Mouse (Mus musculus) CH12.LX (cell line): Measurements from ENCODE around the gene Cd200. TPM values are rescaled to one million over a fixed set of nuclear protein-coding genes. Genes with fewer than 3 reads are reported as not detected.

Source experiments
- DNase-seq: peaks from one replicate; pipeline ENCODE4 v3.0.0-alpha.2; 2013; ENCODE audit errors: extremely low read depth
- H3K27ac ChIP-seq: 2 replicates; pipeline ENCODE4 v1.5.1; 2012; ENCODE audit warnings: low read depth, mild to moderate bottlenecking, control low read depth, moderate library complexity; ENCODE audit not compliant: insufficient read depth
- H3K27me3 ChIP-seq: replicated peaks from 2 replicates; pipeline ENCODE3; 2012; ENCODE audit warnings: inconsistent platforms
- H3K36me3 ChIP-seq, 2 experiments: replicated peaks in 1 of 2; 2 replicates each; pipeline versions ENCODE3 to v1.6.1; 2012; ENCODE audit warnings: inconsistent platforms in 1 of 2, low read length in 1 of 2, mild to moderate bottlenecking in 1 of 2, mixed read lengths in 1 of 2, moderate library complexity in 1 of 2; ENCODE audit not compliant: control insufficient read depth in 1 of 2, insufficient read depth in 1 of 2
- H3K4me1 ChIP-seq, 2 experiments: 2 replicates each; pipeline ENCODE4 v1.6.1; 2012; ENCODE audit warnings: inconsistent platforms in 1 of 2, moderate library complexity in 1 of 2; ENCODE audit not compliant: insufficient read depth in 2 of 2, control insufficient read depth in 1 of 2
- H3K4me2 ChIP-seq: 2 replicates; pipeline ENCODE4 v1.6.1; 2012; ENCODE audit warnings: low read depth, mild to moderate bottlenecking, control low read depth; ENCODE audit not compliant: poor library complexity, insufficient read depth, severe bottlenecking
- H3K4me3 ChIP-seq, 3 experiments: fragments of 150-350 bp in 1 of 3; sonication (generic) in 1 of 3; replicated peaks in 1 of 3; 2 replicates each; pipeline versions ENCODE3 to v1.5.1; 2011 to 2012; ENCODE audit warnings: low read depth in 2 of 3, low read length in 2 of 3, mild to moderate bottlenecking in 2 of 3, moderate library complexity in 2 of 3, control low read depth in 1 of 3, improper control_type of control experiment in 1 of 3, inconsistent platforms in 1 of 3, mixed read lengths in 1 of 3; ENCODE audit not compliant: poor library complexity in 1 of 3
- H3K79me2 ChIP-seq: replicated peaks from 2 replicates; pipeline ENCODE4 v1.6.1; 2012; ENCODE audit warnings: mild to moderate bottlenecking, moderate library complexity; ENCODE audit not compliant: control insufficient read depth, poor library complexity, insufficient read depth, severe bottlenecking; ENCODE audit errors: extremely low read depth
- H3K9ac ChIP-seq: 2 replicates; pipeline ENCODE4 v1.6.1; 2012; ENCODE audit warnings: low read depth, mild to moderate bottlenecking, control low read depth, moderate library complexity; ENCODE audit not compliant: insufficient read depth
- H3K9me3 ChIP-seq: replicated peaks from 2 replicates; pipeline ENCODE3; 2012; ENCODE audit warnings: low read length, inconsistent platforms, mixed read lengths
- BHLHE40 ChIP-seq: IDR thresholded peaks from 2 replicates; pipeline ENCODE4 v1.6.1; 2011; ENCODE audit warnings: mild to moderate bottlenecking, low read depth, low read length, improper control_type of control experiment
- CHD1 ChIP-seq: IDR thresholded peaks from 2 replicates; pipeline ENCODE4 v1.6.1; 2012; ENCODE audit warnings: low read depth, low read length, improper control_type of control experiment, inconsistent platforms
- CHD2 ChIP-seq: IDR thresholded peaks from 2 replicates; pipeline ENCODE4 v1.6.1; 2011; ENCODE audit warnings: low read length, improper control_type of control experiment
- CTCF ChIP-seq, 2 experiments: IDR thresholded peaks in 1 of 2; conservative IDR thresholded peaks in 1 of 2; 2 replicates each; pipeline ENCODE4 v1.5.1; 2011 to 2012; ENCODE audit warnings: low read depth in 2 of 2, low read length in 2 of 2, improper control_type of control experiment in 1 of 2, inconsistent platforms in 1 of 2, mild to moderate bottlenecking in 1 of 2, moderate library complexity in 1 of 2
- E2F4 ChIP-seq: IDR thresholded peaks from 2 replicates; pipeline ENCODE4 v1.6.1; 2011; ENCODE audit warnings: low read depth, low read length, improper control_type of control experiment; ENCODE audit not compliant: insufficient replicate concordance
- ELF1 ChIP-seq: IDR thresholded peaks from 2 replicates; pipeline ENCODE4 v1.6.1; 2014; ENCODE audit warnings: low read depth, mild to moderate bottlenecking, inconsistent platforms, low read length, improper control_type of control experiment
- EP300 ChIP-seq: IDR thresholded peaks from 2 replicates; pipeline ENCODE4 v1.6.1; 2011; ENCODE audit warnings: low read length, improper control_type of control experiment
- ETS1 ChIP-seq: conservative IDR thresholded peaks from 2 replicates; pipeline ENCODE4 v1.6.1; 2012; ENCODE audit warnings: low read depth, mild to moderate bottlenecking, inconsistent platforms, low read length, improper control_type of control experiment, moderate library complexity
- GABPA ChIP-seq: IDR thresholded peaks from 2 replicates; pipeline ENCODE4 v1.6.1; 2012; ENCODE audit warnings: low read depth, low read length, improper control_type of control experiment, inconsistent platforms; ENCODE audit not compliant: insufficient replicate concordance
- HCFC1 ChIP-seq: IDR thresholded peaks from 2 replicates; pipeline ENCODE4 v1.6.1; 2012; ENCODE audit warnings: low read depth, mild to moderate bottlenecking, inconsistent platforms, low read length, improper control_type of control experiment
- IRF4 ChIP-seq: IDR thresholded peaks from 2 replicates; pipeline ENCODE4 v1.6.1; 2014; ENCODE audit warnings: low read depth, mild to moderate bottlenecking, inconsistent platforms, low read length, improper control_type of control experiment
- JUN ChIP-seq: IDR thresholded peaks from 2 replicates; pipeline ENCODE4 v1.6.1; 2011; ENCODE audit warnings: low read depth, mild to moderate bottlenecking, low read length, improper control_type of control experiment, moderate library complexity; ENCODE audit not compliant: insufficient read depth
- JUND ChIP-seq: conservative IDR thresholded peaks from 2 replicates; pipeline ENCODE4 v1.6.1; 2011; ENCODE audit warnings: low read depth, low read length, improper control_type of control experiment
- MAFK ChIP-seq: IDR thresholded peaks from 2 replicates; pipeline ENCODE4 v1.6.1; 2011; ENCODE audit warnings: low read length, improper control_type of control experiment; ENCODE audit not compliant: insufficient replicate concordance
- MAX ChIP-seq: IDR thresholded peaks from 2 replicates; pipeline ENCODE4 v1.6.1; 2011; ENCODE audit warnings: low read length, improper control_type of control experiment
- MEF2A ChIP-seq: IDR thresholded peaks from 2 replicates; pipeline ENCODE4 v1.6.1; 2014; ENCODE audit warnings: low read depth, mild to moderate bottlenecking, inconsistent platforms, low read length, improper control_type of control experiment, borderline replicate concordance
- MYC ChIP-seq: IDR thresholded peaks from 2 replicates; pipeline ENCODE4 v1.6.1; 2011; ENCODE audit warnings: low read depth, mild to moderate bottlenecking, improper control_type of control experiment, low read length
- NELFE ChIP-seq: IDR thresholded peaks from 2 replicates; pipeline ENCODE4 v1.6.1; 2011; ENCODE audit warnings: low read depth, low read length, improper control_type of control experiment
- PAX5 ChIP-seq: IDR thresholded peaks from 2 replicates; pipeline ENCODE4 v1.6.1; 2012; ENCODE audit warnings: low read length, inconsistent platforms, mixed read lengths
- POLR2A ChIP-seq: IDR thresholded peaks from 2 replicates; pipeline ENCODE4 v1.6.1; 2011; ENCODE audit warnings: low read depth, mild to moderate bottlenecking, improper control_type of control experiment, low read length
- RAD21 ChIP-seq: IDR thresholded peaks from 2 replicates; pipeline ENCODE4 v1.6.1; 2011; ENCODE audit warnings: low read depth, mild to moderate bottlenecking, low read length, improper control_type of control experiment, moderate library complexity
- RCOR1 ChIP-seq: conservative IDR thresholded peaks from 2 replicates; pipeline ENCODE4 v1.6.1; 2012; ENCODE audit warnings: low read depth, mild to moderate bottlenecking, inconsistent platforms, low read length, improper control_type of control experiment
- SIN3A ChIP-seq: IDR thresholded peaks from 2 replicates; pipeline ENCODE4 v1.6.1; 2012; ENCODE audit warnings: low read length, improper control_type of control experiment, inconsistent platforms
- SMC3 ChIP-seq: IDR thresholded peaks from 2 replicates; pipeline ENCODE4 v1.6.1; 2011; ENCODE audit warnings: low read depth, low read length, improper control_type of control experiment
- TBP ChIP-seq: conservative IDR thresholded peaks from 2 replicates; pipeline ENCODE4 v1.6.1; 2011; ENCODE audit warnings: low read depth, low read length, improper control_type of control experiment
- TCF12 ChIP-seq: IDR thresholded peaks from 2 replicates; pipeline ENCODE4 v1.6.1; 2014; ENCODE audit warnings: low read depth, mild to moderate bottlenecking, inconsistent platforms, low read length, improper control_type of control experiment
- USF1 ChIP-seq: IDR thresholded peaks from 2 replicates; pipeline ENCODE4 v1.6.1; 2014; ENCODE audit warnings: low read depth, mild to moderate bottlenecking, inconsistent platforms, low read length, improper control_type of control experiment
- USF2 ChIP-seq: conservative IDR thresholded peaks from 2 replicates; pipeline ENCODE4 v1.6.1; 2011; ENCODE audit warnings: low read depth, low read length, improper control_type of control experiment
- ZC3H11A ChIP-seq: IDR thresholded peaks from 2 replicates; pipeline ENCODE4 v1.6.1; 2012; ENCODE audit warnings: low read depth, mild to moderate bottlenecking, inconsistent platforms, low read length, improper control_type of control experiment
- ZKSCAN1 ChIP-seq: IDR thresholded peaks from 2 replicates; pipeline ENCODE4 v1.6.1; 2012; ENCODE audit warnings: low read depth, inconsistent platforms, low read length, improper control_type of control experiment, borderline replicate concordance
- ZMIZ1 ChIP-seq: IDR thresholded peaks from 2 replicates; pipeline ENCODE4 v1.6.1; 2012; ENCODE audit warnings: low read depth, mild to moderate bottlenecking, inconsistent platforms, low read length, improper control_type of control experiment
- ZNF384 ChIP-seq: IDR thresholded peaks from 2 replicates; pipeline ENCODE4 v1.6.1; 2012; ENCODE audit warnings: low read depth, low read length, improper control_type of control experiment, inconsistent platforms
- dilution Hi-C: fragments of 300-500 bp; cut with MboI; formaldehyde crosslinking; loops from 2 replicates; pipeline ENCODE4 v1.14.3; 2020; ENCODE audit warnings: low sequenced_read_pairs; ENCODE audit not compliant: extremely low pct_unique_long_range_greater_than_20kb, extremely low pct_ligation_motif_present
- in situ Hi-C: fragments of 300-500 bp; cut with MboI; formaldehyde crosslinking; loops from 3 replicates; pipeline ENCODE4 v1.14.3; 2019; ENCODE audit warnings: low sequenced_read_pairs, low pct_ligation_motif_present, low pct_unique_long_range_greater_than_20kb, mixed read lengths
- polyA plus RNA-seq: library from polyadenylated mRNA; unstranded; fragments of >175 nt; gene quantifications from 2 replicates; pipeline ENCODE4 v1.2.1, GENCODE M21; 2012; ENCODE audit warnings: low read depth; ENCODE audit not compliant: insufficient read length
- total RNA-seq, 2 experiments: library from RNA; depleted of rRNA; stranded (reverse); fragments of 300-350 nt in 1 of 2; fragments of >200 nt in 1 of 2; gene quantifications; 2 replicates each; pipeline ENCODE4 v1.2.3; 2012 to 2014

Gene Cd200
- total and polyA plus RNA-seq, 3 experiments = 13.7 to 77.5 (median 17.0) TPM

GRCm38 (mm10) chr16:45427651-45428050, 18.8 kb upstream of the Cd200 start:
- Histone ChIP-seq H3K9me3 (no peaks in the 10 kb centered on the region), H3K9ac (no peak overlapping the region), H3K4me2 (no peak overlapping the region), H3K36me3 (no peaks in the 10 kb centered on the region), H3K27me3 (no peaks in the 10 kb centered on the region), H3K4me3 (no peak overlapping the region), H3K27ac (no peak overlapping the region), H3K4me1 (peaks cover 16 to 19% of the 10 kb centered on the region in 2 experiments), H3K79me2 (no peaks in the 10 kb centered on the region)
- no peak for TF ChIP-seq NELFE
- no peak for TF ChIP-seq SMC3
- no peak for TF ChIP-seq E2F4
- TF ChIP-seq ZKSCAN1 = no peak
- TF ChIP-seq CHD1 = no peak
- no peak for TF ChIP-seq CTCF (conservative IDR thresholded peaks at IDR 0.05 in 1 of 2, IDR thresholded peaks at IDR 0.05 in 1 of 2; ENCODE audit: low read depth in 2 of 2, low read length in 2 of 2)
- TF ChIP-seq SIN3A = no peak
- no peak for TF ChIP-seq ZNF384
- no peak for TF ChIP-seq BHLHE40
- no peak for TF ChIP-seq MEF2A
- no peak for TF ChIP-seq JUN
- no peak for TF ChIP-seq USF2
- TF ChIP-seq TCF12 = no peak
- TF ChIP-seq RAD21 = no peak
- no peak for TF ChIP-seq EP300
- TF ChIP-seq TBP = no peak
- DNase-seq = no peak
- in situ Hi-C loops (no loop called here), dilution Hi-C loops (no loop called here)

- H3K4me3 ChIP-seq = no peak overlapping the region
- no peaks in the 10 kb centered on the region for H3K36me3 ChIP-seq
- H3K4me1 ChIP-seq = peaks cover 0 to 6% of the 10 kb centered on the region in 2 experiments; a peak in 1 of 4 replicates
- no peak overlapping the region for H3K4me2 ChIP-seq
- H3K27me3 ChIP-seq = no peaks in the 10 kb centered on the region
- no peak overlapping the region for H3K27ac ChIP-seq
- H3K9me3 ChIP-seq = no peaks in the 10 kb centered on the region
- DNase-seq = peak; percentile 55
- in situ Hi-C loops (loop anchor here (10.0 kb wide), 1 partner anchor 219 kb away; no protein-coding TSS in a partner anchor), dilution Hi-C loops (no loop called here)
- H3K79me2 ChIP-seq = no peaks in the 10 kb centered on the region
- no peak overlapping the region for H3K9ac ChIP-seq
- no peak for TF ChIP-seq ETS1
- no peak for TF ChIP-seq ELF1
- TF ChIP-seq ZNF384 = no peak
- no peak for TF ChIP-seq USF2
- 0 out of 2 replicates have a peak, but pooled peaks have one; percentile 19 for TF ChIP-seq JUND
- TF ChIP-seq RCOR1 = no peak
- TF ChIP-seq JUN = no peak
- TF ChIP-seq GABPA = no peak
- TF ChIP-seq PAX5 = no peak
- TF ChIP-seq ZC3H11A = peak; percentile 80
- TF ChIP-seq MYC = peak; percentile 97
- TF ChIP-seq ZMIZ1 = no peak
- TF ChIP-seq MAX = peak; percentile 43; the same call in 1 of the 2 replicates
- no peak for TF ChIP-seq BHLHE40
- no peak for TF ChIP-seq TCF12
- no peak for TF ChIP-seq POLR2A
- TF ChIP-seq MAFK = no peak
- no peak for TF ChIP-seq EP300
- TF ChIP-seq HCFC1 = no peak
- no peak for TF ChIP-seq TBP
- TF ChIP-seq CTCF (conservative IDR thresholded peaks at IDR 0.05 in 1 of 2, IDR thresholded peaks at IDR 0.05 in 1 of 2; ENCODE audit: low read depth in 2 of 2, low read length in 2 of 2) = peak; percentile 13 to 88; a peak in 3 of 4 replicates
- TF ChIP-seq CHD2 = no peak
- no peak for TF ChIP-seq ZKSCAN1
- TF ChIP-seq SMC3 = peak; percentile 88
- no peak for TF ChIP-seq CHD1
- 0 out of 2 replicates have a peak, but pooled peaks have one; percentile 21 for TF ChIP-seq IRF4
- TF ChIP-seq MEF2A = no peak
- TF ChIP-seq USF1 = no peak
These were observed 4.6 kb upstream of the Cd200 start for GRCm38 (mm10) chr16:45413497-45413896.
